Comparison of ENCODE assay signal across 15 mouse cellular contexts in the genomic region with DNA sequence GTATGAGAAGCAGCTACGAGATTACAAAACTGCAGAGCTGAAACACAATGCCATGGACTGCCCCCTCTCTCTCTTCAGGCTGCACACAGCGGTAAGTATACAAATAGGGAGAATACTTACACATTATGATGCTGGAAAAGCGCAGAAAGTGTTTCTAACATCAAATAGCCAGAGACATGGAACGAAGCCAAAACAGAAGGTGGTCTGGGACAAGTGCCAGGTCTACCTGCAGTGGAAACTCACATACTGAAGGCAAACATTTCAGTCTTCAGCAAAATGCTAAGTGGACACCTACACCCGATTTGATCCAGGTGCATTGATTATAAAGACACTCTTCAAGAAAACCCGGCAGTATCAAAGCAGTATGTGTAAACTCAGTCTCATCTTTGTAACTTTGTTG.
A peak's percentile ranks its signal among the peaks of the same experiment; 100 is the strongest.
DNase-seq lines count a peak whose midpoint lies in the region; ATAC-seq and TF ChIP-seq lines count a peak whose summit lies in the region.
"Had no signal": no experiment of that assay in that cellular context is flagged by ENCODE, and none has a peak within 500 bp of the region (broad histone marks: within the 10 kb centered on the region; RNA-seq: fewer than 3 reads in every experiment).

No protein-coding gene starts in this region.

- no peak for TF ChIP-seq CTCF in hindbrain, postnatal 0 days (IDR thresholded peaks at IDR 0.05; ENCODE audit: low read depth)
- no peak for TF ChIP-seq CTCF in brain, embryonic 14.5 days (IDR thresholded peaks at IDR 0.05; ENCODE audit: borderline replicate concordance, extremely low read depth, insufficient read depth, insufficient read length)

- TF ChIP-seq POLR2A in brain, embryonic 14.5 days (IDR thresholded peaks at IDR 0.05; ENCODE audit: borderline replicate concordance, extremely low read depth, insufficient read depth, insufficient read length, poor library complexity, severe bottlenecking): no peak

- H3K27me3 ChIP-seq in hindbrain, postnatal 0 days (ENCODE audit: insufficient read depth, low read length): no peaks in the 10 kb centered on the region
- no peaks in the 10 kb centered on the region for H3K27me3 ChIP-seq in hindbrain, embryonic 12.5 days
- H3K27me3 ChIP-seq in lung, embryonic 15.5 days: no peaks in the 10 kb centered on the region
- H3K27me3 ChIP-seq: embryonic facial prominence, embryonic 13.5 days; heart, embryonic 15.5 days; hindbrain, embryonic 15.5 days; limb, embryonic 15.5 days had no signal

- no peaks in the 10 kb centered on the region for H3K4me1 ChIP-seq in hindbrain, postnatal 0 days (ENCODE audit: insufficient read depth, low read length)
- no peaks in the 10 kb centered on the region for H3K4me1 ChIP-seq in hindbrain, embryonic 12.5 days
- peaks cover 11% of the 10 kb centered on the region for H3K4me1 ChIP-seq in lung, embryonic 15.5 days
- H3K4me1 ChIP-seq: limb, embryonic 15.5 days had no signal

- no peak overlapping the region for H3K27ac ChIP-seq in hindbrain, postnatal 0 days
- H3K27ac ChIP-seq in hindbrain, embryonic 12.5 days: no peak overlapping the region
- H3K27ac ChIP-seq in lung, embryonic 15.5 days: peak overlapping the region; percentile 27; the same call in 1 of the 2 replicates
- H3K27ac ChIP-seq: embryonic facial prominence, embryonic 13.5 days; heart, embryonic 15.5 days; hindbrain, embryonic 15.5 days; limb, embryonic 15.5 days had no signal

- H3K9me3 ChIP-seq in hindbrain, postnatal 0 days (ENCODE audit: low read length): no peaks in the 10 kb centered on the region
- H3K9me3 ChIP-seq in hindbrain, embryonic 12.5 days (replicated peaks): no peaks in the 10 kb centered on the region
- no peaks in the 10 kb centered on the region for H3K9me3 ChIP-seq in lung, embryonic 15.5 days
- H3K9me3 ChIP-seq: embryonic facial prominence, embryonic 13.5 days; G1E; heart, embryonic 15.5 days; hindbrain, embryonic 15.5 days; limb, embryonic 15.5 days had no signal

- H3K9ac ChIP-seq in hindbrain, postnatal 0 days (replicated peaks; ENCODE audit: low read length): no peak overlapping the region
- no peak overlapping the region for H3K9ac ChIP-seq in hindbrain, embryonic 12.5 days
- no peak overlapping the region for H3K9ac ChIP-seq in lung, embryonic 15.5 days
- H3K9ac ChIP-seq: embryonic facial prominence, embryonic 13.5 days; heart, embryonic 15.5 days; hindbrain, embryonic 15.5 days; limb, embryonic 15.5 days had no signal

- H3K36me3 ChIP-seq in hindbrain, postnatal 0 days (ENCODE audit: insufficient read depth, low read length): no peaks in the 10 kb centered on the region
- H3K36me3 ChIP-seq in hindbrain, embryonic 12.5 days: no peaks in the 10 kb centered on the region
- no peaks in the 10 kb centered on the region for H3K36me3 ChIP-seq in lung, embryonic 15.5 days
- H3K36me3 ChIP-seq: heart, embryonic 15.5 days; hindbrain, embryonic 15.5 days; limb, embryonic 15.5 days had no signal

- no peak for ATAC-seq in hindbrain, postnatal 0 days
- no peak for ATAC-seq in hindbrain, embryonic 12.5 days (ENCODE audit: low FRiP score)
- ATAC-seq in lung, embryonic 15.5 days (ENCODE audit: borderline replicate concordance, extremely low read depth, low FRiP score, low TSS enrichment): no peak; the same call in 1 of the 2 replicates

- H3K4me3 ChIP-seq in hindbrain, postnatal 0 days (ENCODE audit: low read length): no peak overlapping the region
- no peak overlapping the region for H3K4me3 ChIP-seq in hindbrain, embryonic 12.5 days
- no peak overlapping the region for H3K4me3 ChIP-seq in lung, embryonic 15.5 days
- H3K4me3 ChIP-seq: embryonic facial prominence, embryonic 13.5 days; heart, embryonic 15.5 days; hindbrain, embryonic 15.5 days; limb, embryonic 15.5 days; myocyte had no signal

- no peak overlapping the region for H3K4me2 ChIP-seq in hindbrain, postnatal 0 days (ENCODE audit: low read depth, low read length)
- H3K4me2 ChIP-seq in hindbrain, embryonic 12.5 days (replicated peaks): no peak overlapping the region
- H3K4me2 ChIP-seq in lung, embryonic 15.5 days: no peak overlapping the region
- H3K4me2 ChIP-seq: embryonic facial prominence, embryonic 13.5 days; heart, embryonic 15.5 days; hindbrain, embryonic 15.5 days; limb, embryonic 15.5 days had no signal

- peak; percentile 45 for DNase-seq in hindbrain, postnatal 0 days (ENCODE audit: low spot score)
- DNase-seq in brain, embryonic 14.5 days (ENCODE audit: low read depth): peak; percentile 25
- peak; percentile 60 to 76 for DNase-seq in cerebellum, postnatal 25 days
- no peak for DNase-seq in heart, adult 18-20 months
- DNase-seq in spleen, postnatal 14 days (ENCODE audit: low spot score in 2 of 2): no peak
- no peak for DNase-seq in testis, postnatal 10 days (ENCODE audit: low spot score)
- DNase-seq: adrenal gland, postnatal 25 days had no signal

- 63% methylated on average over 6 of the region's 6 CpGs for WGBS in hindbrain, postnatal 0 days
- WGBS in hindbrain, embryonic 12.5 days: 86% methylated on average over 6 of the region's 6 CpGs
- 67% methylated on average over 6 of the region's 6 CpGs for WGBS in lung, embryonic 15.5 days

Comparison
In these comparisons a context has a peak if more than half of its experiments do, and no peak if none do; other contexts are left out.
1. DNase-seq: peak in hindbrain, postnatal 0 days (single experiment), brain, embryonic 14.5 days (single experiment) and cerebellum, postnatal 25 days (2 of 2); none in heart, adult 18-20 months (0 of 2), spleen, postnatal 14 days (0 of 2) and testis, postnatal 10 days (single experiment).